Mouse (Mus musculus): ENCODE measurements around the gene Nfx1. TPM values are rescaled to one million over a fixed set of nuclear protein-coding genes. Genes with fewer than 3 reads are reported as not detected.

The Nfx1 gene
- total RNA-seq, 2 experiments from 2014 or later, result 96.3 to 97.4 TPM

GRCm38 (mm10) chr4:40974011-40974410 lies 3.3 kb downstream of the Nfx1 start:
- DNase-seq (ENCODE audit: low spot score in 2 of 2), result peak in 1 of 2 experiments; percentile 42

- no peak for DNase-seq (ENCODE audit: low spot score in 2 of 2)
Measured at GRCm38 (mm10) chr4:40975678-40976077, 5.0 kb downstream of the Nfx1 start.

GRCm38 (mm10) chr4:40976651-40977050 lies 5.9 kb downstream of the Nfx1 start:
- no peak for DNase-seq (ENCODE audit: low spot score in 2 of 2)

GRCm38 (mm10) chr4:40979430-40979829 lies 8.7 kb downstream of the Nfx1 start:
- DNase-seq (ENCODE audit: low spot score in 2 of 2), result no peak

- DNase-seq (ENCODE audit: low spot score in 2 of 2), result no peak
Measured at GRCm38 (mm10) chr4:40982486-40982885, 11.8 kb downstream of the Nfx1 start.

- DNase-seq (ENCODE audit: low spot score in 2 of 2), result no peak
Measured at GRCm38 (mm10) chr4:40983686-40984085, 13.0 kb downstream of the Nfx1 start.

GRCm38 (mm10) chr4:40989633-40990032 lies 18.9 kb downstream of the Nfx1 start:
- DNase-seq (ENCODE audit: low spot score in 2 of 2), result no peak

GRCm38 (mm10) chr4:40996302-40996701 lies 25.6 kb downstream of the Nfx1 start:
- no peak for DNase-seq (ENCODE audit: low spot score in 2 of 2)

- no peak for DNase-seq (ENCODE audit: low spot score in 2 of 2)
Measured at GRCm38 (mm10) chr4:40997916-40998315, 27.2 kb downstream of the Nfx1 start.

GRCm38 (mm10) chr4:41000271-41000670 lies 29.6 kb downstream of the Nfx1 start:
- no peak for DNase-seq (ENCODE audit: low spot score in 2 of 2)

- no peak for DNase-seq (ENCODE audit: low spot score in 2 of 2)
Measured at GRCm38 (mm10) chr4:41000842-41001639, 30.3 kb downstream of the Nfx1 start.

GRCm38 (mm10) chr4:41013351-41013750 lies 42.6 kb downstream of the Nfx1 start:
- DNase-seq (ENCODE audit: low spot score in 2 of 2), result no peak

- DNase-seq (ENCODE audit: low spot score in 2 of 2), result no peak
Measured at GRCm38 (mm10) chr4:41015798-41016197, 45.1 kb downstream of the Nfx1 start.

GRCm38 (mm10) chr4:41021094-41021493 lies 50.4 kb downstream of the Nfx1 start:
- DNase-seq (ENCODE audit: low spot score in 2 of 2), result no peak

GRCm38 (mm10) chr4:41026086-41026787 lies 55.5 kb downstream of the Nfx1 start:
- DNase-seq (ENCODE audit: low spot score in 2 of 2), result no peak

- no peak for DNase-seq (ENCODE audit: low spot score in 2 of 2)
Measured at GRCm38 (mm10) chr4:41027872-41028271, 57.2 kb downstream of the Nfx1 start.

- no peak for DNase-seq (ENCODE audit: low spot score in 2 of 2)
Measured at GRCm38 (mm10) chr4:41028272-41028671, 57.6 kb downstream of the Nfx1 start.

- no peak for DNase-seq (ENCODE audit: low spot score in 2 of 2)
Measured at GRCm38 (mm10) chr4:41029372-41029771, 58.7 kb downstream of the Nfx1 start.

- no peak for DNase-seq (ENCODE audit: low spot score in 2 of 2)
Measured at GRCm38 (mm10) chr4:41031242-41031641, 60.5 kb downstream of the Nfx1 start.

- DNase-seq (ENCODE audit: low spot score in 2 of 2), result no peak
Measured at GRCm38 (mm10) chr4:41037942-41038341, 67.2 kb downstream of the Nfx1 start.

- DNase-seq (ENCODE audit: low spot score in 2 of 2), result no peak
Measured at GRCm38 (mm10) chr4:41040983-41041382, 70.3 kb downstream of the Nfx1 start.

- no peak for DNase-seq (ENCODE audit: low spot score in 2 of 2)
Measured at GRCm38 (mm10) chr4:41042880-41043279, 72.2 kb downstream of the Nfx1 start.
